Mouse (Mus musculus): ENCODE measurements around the gene Tmprss12. TPM values are rescaled to one million over a fixed set of nuclear protein-coding genes. Genes with fewer than 3 reads are reported as not detected.
"Not testable (repeated sequence)": the region's sequence is repeated elsewhere in the genome, so short reads cannot be mapped to it uniquely, and the experiment has no call there.

Tmprss12 gene
- polyA plus RNA-seq, 1 experiment from 2014 or later = not detected

GRCm38 (mm10) chr15:100337847-100338246 lies 57.2 kb downstream of the Tmprss12 start:
- not testable (repeated sequence) for H3K4me3 ChIP-seq (ENCODE audit: low read length); H3K36me3 ChIP-seq (ENCODE audit: insufficient read depth, low read length); H3K9ac ChIP-seq (replicated peaks; ENCODE audit: low read length); H3K9me3 ChIP-seq (ENCODE audit: low read length); H3K27me3 ChIP-seq (ENCODE audit: insufficient read depth, low read length); H3K4me2 ChIP-seq (replicated peaks; ENCODE audit: low read depth, low read length); H3K4me1 ChIP-seq (ENCODE audit: insufficient read depth, low read length); H3K27ac ChIP-seq (ENCODE audit: low read length)
- 22% methylated on average over 9 of the region's 10 CpGs for WGBS
- 0 out of 2 replicates have a peak, but pooled peaks have one; percentile 39 for ATAC-seq (ENCODE audit: low FRiP score, low TSS enrichment)

GRCm38 (mm10) chr15:100341314-100341980 lies 60.8 kb downstream of the Tmprss12 start:
- 36% methylated on average over 4 of the region's 5 CpGs for WGBS
- not testable (repeated sequence) for H3K36me3 ChIP-seq (ENCODE audit: insufficient read depth, low read length); H3K4me1 ChIP-seq (ENCODE audit: insufficient read depth, low read length); H3K4me3 ChIP-seq (ENCODE audit: low read length); H3K9me3 ChIP-seq (ENCODE audit: low read length); H3K9ac ChIP-seq (replicated peaks; ENCODE audit: low read length); H3K27ac ChIP-seq (ENCODE audit: low read length); H3K4me2 ChIP-seq (replicated peaks; ENCODE audit: low read depth, low read length); H3K27me3 ChIP-seq (ENCODE audit: insufficient read depth, low read length); ATAC-seq (ENCODE audit: low FRiP score, low TSS enrichment)

Other genes with a start within 250 kb of the Tmprss12 start
- 8.8 and 11.0 TPM in 2 replicates for gene Dip2b, start 242.2 kb upstream of the Tmprss12 start, polyA plus RNA-seq (2015; fragmentation: Nextera tagmentation; extraction: Ambion mirVana)
- gene Atf1, start 53.0 kb upstream of the Tmprss12 start, polyA plus RNA-seq (2015; fragmentation: Nextera tagmentation; extraction: Ambion mirVana) = 44.2 and 46.6 TPM in 2 replicates
- gene Mettl7a1, start 23.3 kb downstream of the Tmprss12 start, polyA plus RNA-seq (2015; fragmentation: Nextera tagmentation; extraction: Ambion mirVana) = 15.5 and 19.0 TPM in 2 replicates
- gene Mettl7a3, start 54.1 kb downstream of the Tmprss12 start, polyA plus RNA-seq (2015; fragmentation: Nextera tagmentation; extraction: Ambion mirVana) = 0.19 TPM in 1 of 2 replicates, not detected in the other
- 0.60 and 0.94 TPM in 2 replicates for gene Methig1, start 72.3 kb downstream of the Tmprss12 start, polyA plus RNA-seq (2015; fragmentation: Nextera tagmentation; extraction: Ambion mirVana)
- gene Mettl7a2, start 72.4 kb downstream of the Tmprss12 start, polyA plus RNA-seq (2015; fragmentation: Nextera tagmentation; extraction: Ambion mirVana) = 0.41 and 0.60 TPM in 2 replicates
- gene Higd1c, start 83.7 kb downstream of the Tmprss12 start, polyA plus RNA-seq (2015; fragmentation: Nextera tagmentation; extraction: Ambion mirVana) = 0.35 and 1.3 TPM in 2 replicates
- 0.19 and 0.22 TPM in 2 replicates for gene Gm5475, start 141.3 kb downstream of the Tmprss12 start, polyA plus RNA-seq (2015; fragmentation: Nextera tagmentation; extraction: Ambion mirVana)
- 36.8 and 37.4 TPM in 2 replicates for gene Slc11a2, start 144.2 kb downstream of the Tmprss12 start, polyA plus RNA-seq (2015; fragmentation: Nextera tagmentation; extraction: Ambion mirVana)
- 31.8 and 33.1 TPM in 2 replicates for gene Letmd1, start 188.2 kb downstream of the Tmprss12 start, polyA plus RNA-seq (2015; fragmentation: Nextera tagmentation; extraction: Ambion mirVana)
- 15.3 and 16.4 TPM in 2 replicates for gene Csrnp2, start 214.7 kb downstream of the Tmprss12 start, polyA plus RNA-seq (2015; fragmentation: Nextera tagmentation; extraction: Ambion mirVana)